Mouse (Mus musculus) neutrophil, adult 83 days (primary cell): ENCODE data around the gene Hoxa5. TPM values are rescaled to one million over a fixed set of nuclear protein-coding genes. Genes with fewer than 3 reads are reported as not detected.

Source experiments
- total RNA-seq, 2 experiments: library from RNA; stranded (reverse); gene quantifications; one replicate each; pipeline ENCODE4 v1.2.4; 2023

The Hoxa5 gene
- total RNA-seq, result not detected

DNA sequence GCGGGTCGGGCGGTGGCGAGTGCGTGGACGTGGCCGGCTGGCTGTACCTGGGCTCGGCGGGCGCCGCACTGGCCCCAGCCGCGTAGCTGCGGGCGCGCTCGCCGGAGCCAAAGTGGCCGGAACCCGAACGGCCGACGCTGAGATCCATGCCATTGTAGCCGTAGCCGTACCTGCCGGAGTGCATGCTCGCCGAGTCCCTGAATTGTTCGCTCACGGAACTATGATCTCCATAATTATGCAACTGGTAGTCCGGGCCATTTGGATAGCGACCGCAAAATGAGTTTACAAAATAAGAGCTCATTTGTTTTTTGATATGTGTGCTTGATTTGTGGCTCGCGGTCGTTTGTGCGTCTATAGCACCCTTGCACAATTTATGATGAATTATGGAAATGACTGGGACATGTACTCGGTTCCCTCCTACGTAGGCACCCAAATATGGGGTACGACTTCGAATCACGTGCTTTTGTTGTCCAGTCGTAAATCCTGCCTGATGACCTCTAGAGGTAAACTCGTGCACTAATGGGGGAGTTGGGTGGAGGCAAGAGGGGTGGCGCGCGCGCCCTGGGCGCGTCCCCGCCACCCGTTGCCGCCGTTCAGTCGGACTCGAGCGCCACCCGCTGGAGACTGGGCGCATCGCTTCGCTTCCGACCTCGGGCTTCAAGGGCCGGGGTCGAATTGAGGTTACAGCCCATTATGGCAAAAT lies at the start of gene Hoxa5:
Gene Hoxa5, minus strand, starts transcription at position 538 of the 703 bp plus-strand sequence.

DNA sequence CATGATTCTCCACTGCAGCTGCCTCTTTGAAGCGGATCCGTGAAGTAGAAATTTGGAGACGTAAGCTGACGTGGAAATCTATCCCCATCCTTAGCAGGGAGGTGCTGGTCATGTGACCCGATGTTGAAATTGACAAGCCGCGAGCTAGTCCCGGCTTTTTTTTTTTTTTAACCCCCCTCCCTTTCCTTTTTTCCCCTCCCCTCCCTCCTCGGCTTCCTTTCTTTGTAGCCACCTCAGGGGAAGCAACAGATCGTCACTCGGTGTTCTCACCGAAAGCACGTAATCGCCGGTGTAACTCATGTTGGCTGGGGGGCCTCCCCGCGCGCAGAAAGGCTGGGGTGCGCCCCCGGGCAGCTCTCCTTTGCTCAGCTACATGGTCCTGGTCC lies 41.4 kb upstream of the Hoxa5 start, which contains the start of gene Hoxa11:
Gene Hoxa11, minus strand, starts transcription at position 54 of the 386 bp plus-strand sequence.

DNA sequence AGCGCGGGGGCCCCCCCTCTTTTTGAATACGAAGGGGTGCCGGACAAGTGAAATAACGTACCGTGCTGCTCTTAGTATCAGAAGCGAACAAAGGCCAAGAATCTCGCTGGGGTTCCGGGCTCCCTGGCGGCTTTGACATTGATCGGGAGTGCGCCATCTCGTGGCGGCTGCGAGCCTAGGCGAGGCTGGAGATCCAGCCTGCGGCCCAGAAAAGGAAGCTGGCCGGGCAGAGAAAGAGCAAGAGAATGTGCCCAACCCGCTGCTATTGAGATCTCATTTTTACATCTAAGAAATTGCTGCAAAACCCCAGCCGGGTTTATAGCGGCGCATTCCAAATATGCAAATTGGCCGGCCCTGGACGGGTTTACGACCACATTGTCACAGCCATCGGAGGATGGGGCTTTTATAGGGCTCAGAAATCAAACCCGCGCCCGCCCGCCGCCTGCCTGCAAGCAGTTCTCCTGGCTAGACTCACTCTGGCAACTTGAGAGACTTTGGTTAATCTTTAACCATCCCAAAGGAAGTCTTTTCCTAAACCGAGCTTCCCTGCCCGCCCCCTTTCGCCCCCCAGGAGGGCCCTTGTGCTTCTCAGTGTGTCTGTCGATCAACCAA lies 36.1 kb upstream of the Hoxa5 start, which contains the start of gene Hoxa10:
Gene Hoxa10, minus strand, starts transcription at position 466 of the 612 bp plus-strand sequence.

DNA sequence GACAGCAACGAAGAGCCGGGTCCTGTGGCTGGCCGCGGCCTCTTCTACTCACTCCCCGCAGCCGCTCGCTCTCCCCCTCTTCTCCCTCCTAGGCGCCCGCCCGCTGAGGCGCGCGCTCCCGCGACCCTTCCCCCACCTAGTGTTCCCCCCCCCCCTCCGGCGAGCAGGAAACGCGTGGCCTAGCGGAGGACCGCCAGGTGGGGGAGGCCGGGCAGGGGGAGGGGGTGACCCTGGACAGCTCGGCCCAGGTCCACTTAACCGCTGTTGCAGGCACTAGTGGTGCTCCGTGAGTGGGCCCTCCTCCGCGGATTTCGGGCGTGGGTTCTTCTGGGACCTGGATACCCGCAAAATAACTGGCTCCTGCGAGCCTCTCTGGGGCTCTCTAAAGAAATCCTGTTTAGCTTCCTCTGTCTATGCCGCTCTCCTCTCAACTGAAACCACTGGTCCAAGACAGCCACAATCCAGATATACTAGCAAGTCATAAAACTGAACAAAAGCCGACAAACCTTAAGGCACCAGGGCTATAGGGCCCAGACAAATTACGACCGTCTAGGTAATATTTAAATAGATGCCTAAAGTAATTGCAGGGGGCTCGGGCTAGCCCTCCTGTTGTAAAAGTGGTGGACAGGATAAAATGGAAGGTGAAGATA lies 26.3 kb upstream of the Hoxa5 start, which contains the start of gene Hoxa9:
Gene Hoxa9, minus strand, starts transcription at position 574 of the 650 bp plus-strand sequence.

DNA sequence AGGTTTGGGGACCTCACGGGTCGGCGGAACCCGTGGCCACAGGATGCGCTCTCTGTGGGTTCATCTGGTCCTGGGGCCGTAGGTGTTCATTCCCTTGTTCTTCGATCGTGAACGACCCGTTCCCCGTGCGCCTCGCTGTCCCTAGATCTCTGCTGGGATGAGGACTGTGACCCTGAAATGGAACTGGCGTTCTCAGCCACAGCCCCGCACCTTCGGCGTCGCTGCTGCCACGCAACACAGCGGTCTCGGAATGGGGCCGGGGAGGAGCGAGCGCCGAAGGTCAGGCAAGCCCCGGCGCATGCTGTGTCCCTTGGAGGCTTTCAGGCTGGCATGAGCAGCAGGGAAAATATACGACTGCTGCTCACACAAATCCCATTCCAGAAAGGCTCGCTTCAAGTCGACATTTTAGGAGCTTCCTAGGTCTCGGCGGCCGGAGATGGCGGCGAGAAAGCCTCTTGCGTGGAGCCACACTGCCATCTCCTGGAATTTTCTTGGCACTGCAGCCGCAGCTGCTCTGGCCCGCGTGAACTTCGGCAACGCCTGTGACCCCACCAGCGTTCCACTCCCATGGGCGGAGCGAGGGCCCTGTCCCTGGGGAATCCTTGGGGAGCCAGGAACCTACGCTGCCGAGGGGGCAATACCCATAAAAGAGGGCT lies 17.1 kb upstream of the Hoxa5 start, which contains the start of gene Hoxa7:
Gene Hoxa7, minus strand, starts transcription at position 518 of the 656 bp plus-strand sequence.

DNA sequence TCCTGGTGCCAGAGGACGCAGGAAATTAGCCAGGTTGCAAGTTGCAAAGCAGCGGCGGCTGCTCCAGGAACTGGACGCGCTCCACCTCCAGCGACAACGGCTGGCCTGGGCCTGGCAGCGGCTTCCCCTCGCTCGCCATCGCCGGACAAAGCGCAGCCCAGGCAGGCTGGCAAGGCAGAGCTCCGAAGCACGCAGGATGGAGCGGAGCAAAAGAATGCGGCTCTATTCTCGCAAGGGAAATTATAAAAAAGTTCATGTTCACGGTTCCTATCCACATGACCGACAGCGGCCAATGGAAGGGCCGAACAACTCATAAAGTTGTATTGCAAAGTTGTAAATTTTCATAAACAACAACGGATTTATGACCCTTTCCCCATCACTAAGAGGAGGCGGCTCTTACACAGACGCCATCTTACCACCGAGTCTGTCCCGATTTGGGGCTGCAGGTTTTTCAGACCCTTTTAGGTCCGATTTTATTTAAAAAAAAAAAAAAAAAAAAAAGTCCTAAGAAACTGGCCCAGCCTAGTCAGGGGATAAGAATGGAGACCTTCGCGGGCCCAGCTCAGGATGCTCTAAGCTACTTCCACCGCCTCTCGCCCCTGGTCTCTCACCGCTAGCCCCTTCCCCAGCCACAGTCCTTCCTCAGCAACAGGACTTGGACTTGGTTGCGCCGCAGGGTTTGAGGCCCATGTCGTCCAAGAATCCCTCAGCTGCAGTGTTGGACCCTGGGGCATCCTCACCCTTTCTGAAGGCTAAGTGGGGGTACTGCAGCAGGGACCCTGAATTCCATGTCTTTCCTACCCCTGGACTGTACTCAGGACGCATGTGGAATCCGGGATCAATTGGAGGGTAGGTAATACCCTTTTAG lies 9.0 kb upstream of the Hoxa5 start, which contains the start of the genes Hoxa3 and Gm28308:
Gene Hoxa3, minus strand, starts transcription at position 218 of the 868 bp plus-strand sequence.
Gene Gm28308, minus strand, starts transcription at position 221 of the 868 bp plus-strand sequence.

DNA sequence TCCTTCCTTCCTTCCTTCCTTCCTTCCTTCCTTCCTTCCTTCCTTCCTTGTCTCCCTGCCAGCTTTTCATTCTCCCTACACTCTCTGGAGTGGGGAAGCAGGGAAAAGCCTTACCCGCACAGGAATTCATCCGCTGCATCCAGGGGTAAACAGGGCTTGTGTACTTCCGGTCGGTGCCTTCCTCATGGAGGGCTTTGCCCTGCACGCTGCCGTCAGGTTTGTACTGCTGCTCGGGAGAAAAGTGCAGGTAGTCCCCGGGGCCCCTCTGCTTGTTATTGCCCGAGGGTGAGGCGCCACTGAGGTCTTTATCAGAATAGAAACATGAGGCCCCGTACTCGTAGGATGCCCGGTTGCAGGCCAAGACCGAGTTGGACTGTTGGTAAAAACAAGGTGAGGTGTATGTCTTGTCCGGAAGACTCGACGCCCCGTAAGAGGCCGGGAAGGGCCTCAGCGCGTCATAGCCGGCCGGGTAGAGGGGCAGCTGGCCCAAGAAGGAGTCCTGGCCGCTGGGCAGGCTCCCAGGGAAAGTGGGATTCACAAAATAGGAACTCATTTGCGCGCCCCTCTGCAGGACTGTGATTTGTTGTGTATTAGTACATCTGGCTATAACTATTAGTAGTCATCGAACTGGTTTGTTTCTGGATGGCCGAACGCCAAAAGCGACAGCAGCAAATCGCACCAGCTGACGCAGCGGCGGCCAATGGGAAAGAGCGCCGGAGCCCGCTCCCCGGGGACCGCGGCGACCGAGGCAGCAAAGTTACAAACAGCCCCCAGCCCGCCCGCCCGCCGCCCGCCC lies 3.9 kb upstream of the Hoxa5 start, which contains the start of gene Hoxa6:
Gene Hoxa6, minus strand, starts transcription at position 651 of the 796 bp plus-strand sequence.

DNA sequence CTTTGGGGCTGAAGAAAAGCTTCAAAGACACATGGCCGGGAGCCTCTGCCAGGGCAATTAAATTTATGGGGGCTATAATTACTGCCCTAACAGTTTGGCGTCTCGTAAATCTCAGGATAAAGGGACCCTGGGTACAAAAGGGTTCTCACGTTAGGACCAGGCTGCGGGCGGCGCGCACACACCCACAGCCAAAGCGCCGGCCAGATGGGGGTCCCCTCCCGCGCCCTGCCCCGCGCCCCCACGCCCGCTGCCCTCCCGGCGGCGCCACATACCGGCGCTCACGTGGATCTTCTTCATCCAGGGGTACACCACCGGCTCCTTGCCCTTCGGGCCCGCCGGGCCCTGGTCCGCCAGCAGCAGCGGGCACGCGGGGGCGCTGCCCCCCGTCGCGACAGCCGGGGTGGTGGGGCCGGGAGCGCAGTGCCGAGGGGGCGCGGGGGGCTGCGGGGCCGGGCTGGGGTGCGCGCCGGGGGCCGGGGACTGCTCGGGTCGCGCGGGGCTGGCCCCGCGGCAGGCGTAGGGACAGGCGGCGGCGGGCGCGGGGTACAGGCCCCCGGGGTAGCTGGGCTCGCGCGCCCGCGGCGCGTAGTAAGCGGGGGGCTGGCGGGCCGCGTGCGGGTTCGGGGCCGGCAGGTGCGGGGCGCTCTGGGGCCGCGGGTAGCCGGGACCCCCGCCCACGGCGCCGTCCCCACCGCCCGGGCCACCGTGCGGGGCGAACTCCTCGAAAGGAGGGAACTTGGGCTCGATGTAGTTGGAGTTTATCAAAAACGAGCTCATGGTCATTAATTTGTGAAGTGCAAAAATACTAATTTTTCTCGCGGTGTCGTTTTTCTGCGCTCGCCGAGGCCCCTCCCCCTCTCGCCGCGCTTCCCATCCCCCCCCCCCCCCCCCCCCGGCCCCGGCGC lies 13.2 kb downstream of the Hoxa5 start, which contains the start of gene Hoxa4:
Gene Hoxa4, minus strand, starts transcription at position 848 of the 905 bp plus-strand sequence.

DNA sequence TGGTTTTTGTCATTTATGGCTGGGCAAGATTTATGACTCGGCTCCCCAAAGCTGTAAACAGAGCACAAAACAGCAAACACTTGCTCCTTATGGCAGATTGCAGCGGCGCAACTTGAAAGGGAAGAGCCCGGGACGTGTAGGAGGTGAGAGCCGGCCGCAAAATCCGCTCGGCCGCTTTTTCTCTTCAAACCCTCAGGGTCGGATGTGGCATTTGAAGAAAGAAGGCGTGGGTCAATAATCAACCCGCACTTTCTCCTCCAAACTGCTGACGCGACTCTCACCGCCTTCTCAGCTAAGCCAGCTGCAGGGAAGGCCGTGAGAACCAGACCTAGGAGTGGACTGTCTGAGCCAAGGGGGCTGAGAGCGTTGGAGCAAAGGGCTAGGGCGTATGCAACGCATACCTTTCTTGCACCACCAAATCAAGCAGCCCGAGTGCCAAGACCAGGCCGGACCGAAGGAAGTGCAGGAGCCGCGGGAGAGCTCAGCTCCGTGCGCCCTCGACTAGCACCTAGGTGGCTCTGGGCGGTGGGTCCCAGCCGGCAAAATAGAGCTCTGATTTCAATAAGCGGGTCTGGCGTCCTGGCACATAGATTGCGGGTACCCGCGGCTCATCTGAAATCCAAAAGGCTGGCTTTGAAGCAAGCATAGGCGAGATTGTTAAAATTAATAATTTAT lies 27.2 kb downstream of the Hoxa5 start, which contains the start of gene 5730596B20Rik:
Gene 5730596B20Rik, plus strand, starts transcription at position 438 of the 675 bp plus-strand sequence.

DNA sequence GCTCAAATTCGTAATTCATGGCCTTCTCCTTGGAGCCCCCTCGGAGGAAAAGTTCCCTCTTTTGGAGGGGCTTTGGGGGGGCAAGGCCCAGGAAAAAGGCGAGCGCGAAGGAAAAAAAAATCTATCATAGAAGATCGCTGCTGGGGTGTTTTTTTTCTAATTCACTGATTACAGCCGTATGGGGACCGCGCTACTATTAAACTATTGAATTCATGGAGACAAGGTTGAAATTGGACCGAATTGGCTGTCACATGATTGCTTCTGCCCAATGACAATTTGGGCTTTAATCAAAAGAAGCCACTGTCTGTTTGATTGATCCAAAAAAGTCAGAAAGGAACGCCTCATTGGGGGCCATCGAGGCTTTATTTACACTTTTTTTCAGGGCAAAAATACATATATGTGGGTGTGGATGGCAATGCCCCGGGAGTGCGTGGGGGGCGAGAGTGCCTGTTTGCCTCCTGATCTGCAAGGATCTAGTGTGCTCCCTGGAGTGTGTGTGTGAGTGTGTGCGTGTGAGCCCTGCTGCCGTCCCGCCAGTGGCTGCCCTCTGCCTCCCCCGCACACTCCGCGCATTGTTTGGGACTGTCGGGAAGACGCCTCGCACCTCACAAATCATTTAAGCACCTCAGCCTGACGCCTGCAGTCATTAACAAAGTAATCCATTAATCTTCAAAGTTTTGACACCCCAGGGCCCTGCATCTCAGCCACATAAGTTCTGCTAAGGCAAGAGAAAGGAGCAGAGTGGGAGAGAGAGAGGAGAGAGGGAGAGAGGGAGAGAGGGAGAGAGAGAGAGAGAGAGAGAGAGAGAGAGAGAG lies 39.6 kb downstream of the Hoxa5 start, which contains the start of gene Hoxa2:
Gene Hoxa2, minus strand, starts transcription at position 206 of the 815 bp plus-strand sequence.

DNA sequence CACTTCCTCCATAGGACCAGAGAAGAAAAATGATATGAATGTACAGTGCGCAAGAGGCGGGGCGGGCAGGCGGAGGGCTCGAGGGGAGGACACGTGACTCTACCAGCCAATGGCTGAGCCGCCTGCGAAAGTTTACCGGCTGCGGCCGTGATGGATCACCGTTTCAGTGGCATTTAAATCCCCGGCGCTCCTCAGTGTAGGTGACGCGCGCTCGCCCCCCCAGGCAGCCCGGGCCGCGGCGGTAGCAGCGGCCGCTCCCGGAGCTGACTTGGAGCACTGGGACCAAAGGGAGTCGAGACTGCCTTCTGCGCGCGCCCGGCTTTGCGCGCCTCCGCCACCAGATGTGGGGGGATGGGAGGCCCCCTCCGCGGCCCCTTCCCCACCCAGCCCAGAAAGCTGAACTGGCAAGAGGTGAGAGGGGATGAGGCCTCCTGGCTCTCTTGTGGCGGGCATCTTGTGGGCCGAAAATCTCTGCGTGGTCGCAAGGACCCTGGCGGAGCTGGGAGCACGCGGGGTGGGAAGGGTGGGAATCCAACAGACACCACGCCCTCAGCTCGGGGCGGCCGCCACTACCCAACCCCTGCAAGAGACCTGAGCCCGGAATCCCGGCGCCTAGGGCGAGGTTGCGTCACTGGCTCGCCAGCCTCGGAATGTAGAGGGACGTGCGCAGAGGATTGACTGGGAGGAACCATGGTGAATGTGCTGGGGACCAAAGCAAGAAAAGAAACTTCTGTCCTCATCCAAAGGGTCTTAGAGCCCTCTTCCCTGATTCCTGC lies 45.9 kb downstream of the Hoxa5 start, which contains the start of gene Hoxa1:
Gene Hoxa1, minus strand, starts transcription at position 42 of the 776 bp plus-strand sequence.

Other genes starting within 250 kb of the Hoxa5 start
- 100 to 1,000 TPM; 187 to 226 TPM for gene Skap2, start 192.0 kb downstream of the Hoxa5 start, total RNA-seq
- gene Hoxa1, start 46.3 kb downstream of the Hoxa5 start, total RNA-seq, result not detected
- gene Hoxa2, start 39.8 kb downstream of the Hoxa5 start, total RNA-seq, result not detected
- gene 5730596B20Rik, start 27.1 kb downstream of the Hoxa5 start, total RNA-seq, result not detected
- gene Hoxa4, start 12.8 kb downstream of the Hoxa5 start, total RNA-seq, result under 1 TPM in 1 of 2 experiments, not detected in 1; 0.24 TPM
- gene Hoxa6, start 4.1 kb upstream of the Hoxa5 start, total RNA-seq, result not detected
- gene Hoxa3, start 8.7 kb upstream of the Hoxa5 start, total RNA-seq, result under 1 TPM in 1 of 2 experiments, not detected in 1; 0.46 TPM
- gene Gm28308, start 8.8 kb upstream of the Hoxa5 start, total RNA-seq, result not detected
- gene Hoxa7, start 17.3 kb upstream of the Hoxa5 start, total RNA-seq, result under 1 TPM in 1 of 2 experiments, not detected in 1; 0.90 TPM
- gene Hoxa9, start 26.5 kb upstream of the Hoxa5 start, total RNA-seq, result 1 to 10 TPM in 1 of 2 experiments, under 1 TPM in 1; 0.31 to 1.1 TPM
- gene Hoxa10, start 36.3 kb upstream of the Hoxa5 start, total RNA-seq, result under 1 TPM in 1 of 2 experiments, not detected in 1; 0.15 TPM
- gene Hoxa11, start 41.2 kb upstream of the Hoxa5 start, total RNA-seq, result not detected
- not detected for gene Hoxa13, start 56.3 kb upstream of the Hoxa5 start, total RNA-seq
- not detected for gene Evx1, start 108.9 kb upstream of the Hoxa5 start, total RNA-seq